Mouse (Mus musculus): ENCODE results near the gene Them5. TPM values are rescaled to one million over a fixed set of nuclear protein-coding genes. Genes with fewer than 3 reads are reported as not detected.

Them5 gene
- not detected in 2 replicates for polyA plus RNA-seq (2015; fragmentation: Nextera tagmentation; extraction: Ambion mirVana)

GRCm38 (mm10) chr3:94341959-94342422, at the start of gene Them5:
Them5 (plus strand) TSS chr3:94342099.
- ATAC-seq (ENCODE audit: extremely low read depth, insufficient number of reproducible peaks, low FRiP score, low TSS enrichment), result no peak
- WGBS, result 21% methylated on average over 3 of the region's 3 CpGs

GRCm38 (mm10) chr3:94305457-94305856, 36.4 kb upstream of the Them5 start:
- no peak overlapping the region for H3K27ac ChIP-seq (replicated peaks)
- H3K9ac ChIP-seq, result no peak overlapping the region
- no peak for ATAC-seq (ENCODE audit: extremely low read depth, insufficient number of reproducible peaks, low FRiP score, low TSS enrichment)
- 0 out of 2 replicates have a peak, but pooled peaks cover 7% of the 10 kb centered on the region for H3K9me3 ChIP-seq
- no peak overlapping the region for H3K4me2 ChIP-seq
- no peaks in the 10 kb centered on the region for H3K27me3 ChIP-seq (replicated peaks)
- 53% methylated on average over 1 of the region's 1 CpGs for WGBS
- peaks cover 5% of the 10 kb centered on the region; the same call in 1 of the 2 replicates for H3K4me1 ChIP-seq
- no peaks in the 10 kb centered on the region for H3K36me3 ChIP-seq
- no peak overlapping the region for H3K4me3 ChIP-seq

More at GRCm38 (mm10) chr3:94341959-94342422, at the start of gene Them5:
- Histone ChIP-seq H3K4me2 (no peak within 1 kb of the TSS), H3K9me3 (no peaks in the 10 kb centered on the region), H3K9ac (no peak within 1 kb of the TSS), H3K4me1 (peaks cover 7% of the 10 kb centered on the region; the same call in 1 of the 2 replicates), H3K27me3 (replicated peaks) (no peaks in the 10 kb centered on the region), H3K27ac (replicated peaks) (no peak within 1 kb of the TSS), H3K4me3 (no peak within 1 kb of the TSS), H3K36me3 (no peaks in the 10 kb centered on the region)

GRCm38 (mm10) chr3:94306975-94307374, 34.9 kb upstream of the Them5 start:
- Histone ChIP-seq H3K4me2 (no peak overlapping the region), H3K9me3 (0 out of 2 replicates have a peak, but pooled peaks cover 7% of the 10 kb centered on the region), H3K4me3 (no peak overlapping the region), H3K36me3 (no peaks in the 10 kb centered on the region), H3K27me3 (replicated peaks) (no peaks in the 10 kb centered on the region), H3K27ac (replicated peaks) (no peak overlapping the region), H3K9ac (no peak overlapping the region), H3K4me1 (peaks cover 10% of the 10 kb centered on the region)
- ATAC-seq (ENCODE audit: extremely low read depth, insufficient number of reproducible peaks, low FRiP score, low TSS enrichment), result no peak

GRCm38 (mm10) chr3:94309633-94310363, 32.1 kb upstream of the Them5 start, which contains the start of gene Them4:
Them4 (plus strand) TSS chr3:94310089.
- Histone ChIP-seq H3K4me2 (peak within 1 kb of the TSS; percentile 80), H3K27me3 (replicated peaks) (no peaks in the 10 kb centered on the region), H3K4me3 (peak within 1 kb of the TSS; percentile 63), H3K9me3 (no peaks in the 10 kb centered on the region), H3K9ac (peak within 1 kb of the TSS; percentile 80), H3K36me3 (no peaks in the 10 kb centered on the region), H3K4me1 (peaks cover 10% of the 10 kb centered on the region), H3K27ac (replicated peaks) (peak within 1 kb of the TSS; percentile 88)
- peak; percentile 93 for ATAC-seq (ENCODE audit: extremely low read depth, insufficient number of reproducible peaks, low FRiP score, low TSS enrichment)
- WGBS, result 1% methylated on average over 47 of the region's 47 CpGs

GRCm38 (mm10) chr3:94310491-94310890, 31.4 kb upstream of the Them5 start:
- no peak for ATAC-seq (ENCODE audit: extremely low read depth, insufficient number of reproducible peaks, low FRiP score, low TSS enrichment)
- Histone ChIP-seq H3K4me1 (peaks cover 10% of the 10 kb centered on the region), H3K27ac (replicated peaks) (peak overlapping the region; percentile 88), H3K27me3 (replicated peaks) (no peaks in the 10 kb centered on the region), H3K4me3 (peak overlapping the region; percentile 63), H3K9ac (peak overlapping the region; percentile 80), H3K4me2 (peak overlapping the region; percentile 80), H3K9me3 (no peaks in the 10 kb centered on the region), H3K36me3 (no peaks in the 10 kb centered on the region)
- WGBS, result 43% methylated on average over 7 of the region's 7 CpGs

- H3K9ac ChIP-seq, result peak overlapping the region; percentile 80
- 67% methylated on average over 6 of the region's 6 CpGs for WGBS
- peak overlapping the region; percentile 80 for H3K4me2 ChIP-seq
- peaks cover 10% of the 10 kb centered on the region for H3K4me1 ChIP-seq
- no peaks in the 10 kb centered on the region for H3K36me3 ChIP-seq
- no peaks in the 10 kb centered on the region for H3K27me3 ChIP-seq (replicated peaks)
- H3K4me3 ChIP-seq, result peak overlapping the region; percentile 63
- ATAC-seq (ENCODE audit: extremely low read depth, insufficient number of reproducible peaks, low FRiP score, low TSS enrichment), result no peak
- no peaks in the 10 kb centered on the region for H3K9me3 ChIP-seq
- no peak overlapping the region for H3K27ac ChIP-seq (replicated peaks)
Measured at GRCm38 (mm10) chr3:94310911-94311310, 31.0 kb upstream of the Them5 start.

GRCm38 (mm10) chr3:94311376-94311775, 30.5 kb upstream of the Them5 start:
- Histone ChIP-seq H3K4me1 (peaks cover 10% of the 10 kb centered on the region), H3K4me2 (no peak overlapping the region), H3K27ac (replicated peaks) (no peak overlapping the region), H3K4me3 (no peak overlapping the region), H3K9me3 (no peaks in the 10 kb centered on the region), H3K27me3 (replicated peaks) (no peaks in the 10 kb centered on the region), H3K36me3 (no peaks in the 10 kb centered on the region), H3K9ac (no peak overlapping the region)
- no peak for ATAC-seq (ENCODE audit: extremely low read depth, insufficient number of reproducible peaks, low FRiP score, low TSS enrichment)
- WGBS, result 86% methylated on average over 4 of the region's 4 CpGs

GRCm38 (mm10) chr3:94328681-94329080, 13.2 kb upstream of the Them5 start:
- H3K36me3 ChIP-seq, result peaks cover 38% of the 10 kb centered on the region
- no peak for ATAC-seq (ENCODE audit: extremely low read depth, insufficient number of reproducible peaks, low FRiP score, low TSS enrichment)
- no peaks in the 10 kb centered on the region for H3K9me3 ChIP-seq
- no peak overlapping the region for H3K4me2 ChIP-seq
- H3K27me3 ChIP-seq (replicated peaks), result no peaks in the 10 kb centered on the region
- no peaks in the 10 kb centered on the region for H3K4me1 ChIP-seq
- H3K9ac ChIP-seq, result no peak overlapping the region
- no peak overlapping the region for H3K27ac ChIP-seq (replicated peaks)
- no peak overlapping the region for H3K4me3 ChIP-seq
- 48% methylated on average over 3 of the region's 3 CpGs for WGBS

GRCm38 (mm10) chr3:94334442-94334841, 7.5 kb upstream of the Them5 start:
- Histone ChIP-seq H3K4me1 (no peaks in the 10 kb centered on the region), H3K9me3 (no peaks in the 10 kb centered on the region), H3K27ac (replicated peaks) (no peak overlapping the region), H3K9ac (no peak overlapping the region), H3K4me2 (no peak overlapping the region), H3K27me3 (replicated peaks) (no peaks in the 10 kb centered on the region), H3K4me3 (no peak overlapping the region), H3K36me3 (peaks cover 20% of the 10 kb centered on the region)
- WGBS, result 80% methylated on average over 4 of the region's 4 CpGs
- no peak for ATAC-seq (ENCODE audit: extremely low read depth, insufficient number of reproducible peaks, low FRiP score, low TSS enrichment)

- Histone ChIP-seq H3K27me3 (replicated peaks) (no peaks in the 10 kb centered on the region), H3K4me3 (no peak overlapping the region), H3K4me2 (no peak overlapping the region), H3K27ac (replicated peaks) (no peak overlapping the region), H3K9ac (no peak overlapping the region), H3K36me3 (no peaks in the 10 kb centered on the region), H3K4me1 (peaks cover 7% of the 10 kb centered on the region; the same call in 1 of the 2 replicates), H3K9me3 (no peaks in the 10 kb centered on the region)
- 71% methylated on average over 3 of the region's 3 CpGs for WGBS
- no peak for ATAC-seq (ENCODE audit: extremely low read depth, insufficient number of reproducible peaks, low FRiP score, low TSS enrichment)
Measured at GRCm38 (mm10) chr3:94338522-94338921, 3.4 kb upstream of the Them5 start.

- no peak for ATAC-seq (ENCODE audit: extremely low read depth, insufficient number of reproducible peaks, low FRiP score, low TSS enrichment)
- Histone ChIP-seq H3K4me3 (no peak overlapping the region), H3K36me3 (no peaks in the 10 kb centered on the region), H3K4me2 (no peak overlapping the region), H3K9me3 (no peaks in the 10 kb centered on the region), H3K27ac (replicated peaks) (no peak overlapping the region), H3K9ac (no peak overlapping the region), H3K4me1 (peaks cover 7% of the 10 kb centered on the region; the same call in 1 of the 2 replicates), H3K27me3 (replicated peaks) (no peaks in the 10 kb centered on the region)
- 40% methylated on average over 1 of the region's 1 CpGs for WGBS
Measured at GRCm38 (mm10) chr3:94342552-94342951, 653 bp downstream of the Them5 start.

- Histone ChIP-seq H3K4me2 (no peak overlapping the region), H3K4me1 (peaks cover 7% of the 10 kb centered on the region; the same call in 1 of the 2 replicates), H3K27me3 (replicated peaks) (no peaks in the 10 kb centered on the region), H3K9me3 (no peaks in the 10 kb centered on the region), H3K4me3 (no peak overlapping the region), H3K36me3 (no peaks in the 10 kb centered on the region), H3K9ac (no peak overlapping the region), H3K27ac (replicated peaks) (no peak overlapping the region)
- no peak for ATAC-seq (ENCODE audit: extremely low read depth, insufficient number of reproducible peaks, low FRiP score, low TSS enrichment)
- 74% methylated on average over 2 of the region's 2 CpGs for WGBS
Measured at GRCm38 (mm10) chr3:94344182-94344581, 2.3 kb downstream of the Them5 start.

All from heart, embryonic 13.5 days (tissue).